Mouse (Mus musculus): Measurements from ENCODE around the gene Mrm2. TPM values are rescaled to one million over a fixed set of nuclear protein-coding genes. Genes with fewer than 3 reads are reported as not detected.

The Mrm2 gene
- total and polyA plus RNA-seq, 2 experiments from 2014 or later, result 17.8 to 19.5 TPM

GRCm38 (mm10) chr5:140321756-140322575 is 9.7 kb downstream of the Mrm2 start:
- H3K27ac ChIP-seq (ENCODE audit: low read depth), result peak overlapping the region; percentile 86
- no peaks in the 10 kb centered on the region for H3K9me3 ChIP-seq (replicated peaks; ENCODE audit: control insufficient read depth, low read length)
- peaks cover 3% of the 10 kb centered on the region; the same call in 1 of the 2 replicates for H3K4me1 ChIP-seq (ENCODE audit: control insufficient read depth, insufficient read depth)
- under 1% methylated on average over 17 of the region's 17 CpGs for WGBS
- TF ChIP-seq CTCF (IDR thresholded peaks at IDR 0.05; ENCODE audit: low read depth) (no peak), EP300 (IDR thresholded peaks at IDR 0.05; ENCODE audit: low read depth) (no peak; the same call in 1 of the 2 replicates)
- H3K9ac ChIP-seq (replicated peaks; ENCODE audit: low read depth, low read length), result peak overlapping the region; percentile 82
- no peaks in the 10 kb centered on the region for H3K27me3 ChIP-seq (ENCODE audit: control insufficient read depth, insufficient read depth, low read length)
- peak overlapping the region; percentile 87 for H3K4me2 ChIP-seq (ENCODE audit: low read depth, low read length)
- H3K36me3 ChIP-seq (replicated peaks; ENCODE audit: control insufficient read depth, insufficient read depth, low read length), result peaks cover 3% of the 10 kb centered on the region; the same call in 1 of the 2 replicates
- DNase-seq (ENCODE audit: low spot score), result peak; percentile 44
- peak overlapping the region; percentile 64 for H3K4me3 ChIP-seq (ENCODE audit: low read depth, low read length)
- 0 out of 2 replicates have a peak, but pooled peaks have one; percentile 3 for ATAC-seq (ENCODE audit: insufficient read depth, low read depth)

- WGBS, result under 1% methylated on average over 57 of the region's 60 CpGs
Measured at GRCm38 (mm10) chr5:140321042-140321755, 10.5 kb downstream of the Mrm2 start, which contains the start of the genes Mad1l1 and Nudt1. TSS of gene Mad1l1 (minus strand) at chr5:140321552. TSS of gene Nudt1 (plus strand) at chr5:140321656.

GRCm38 (mm10) chr5:140316716-140317115 is 15.0 kb downstream of the Mrm2 start:
- H3K4me3 ChIP-seq (ENCODE audit: low read depth, low read length), result no peak overlapping the region
- no peak overlapping the region for H3K9ac ChIP-seq (replicated peaks; ENCODE audit: low read depth, low read length)
- no peaks in the 10 kb centered on the region for H3K27me3 ChIP-seq (ENCODE audit: control insufficient read depth, insufficient read depth, low read length)
- no peak overlapping the region for H3K4me2 ChIP-seq (ENCODE audit: low read depth, low read length)
- no peak for TF ChIP-seq CTCF (IDR thresholded peaks at IDR 0.05; ENCODE audit: low read depth)
- no peak for TF ChIP-seq EP300 (IDR thresholded peaks at IDR 0.05; ENCODE audit: low read depth)
- WGBS, result 68% methylated on average over 3 of the region's 3 CpGs
- H3K27ac ChIP-seq (ENCODE audit: low read depth), result no peak overlapping the region
- no peak for ATAC-seq (ENCODE audit: insufficient read depth, low read depth)
- H3K9me3 ChIP-seq (replicated peaks; ENCODE audit: control insufficient read depth, low read length), result no peaks in the 10 kb centered on the region
- H3K36me3 ChIP-seq (replicated peaks; ENCODE audit: control insufficient read depth, insufficient read depth, low read length), result peaks cover 25% of the 10 kb centered on the region; the same call in 1 of the 2 replicates
- no peak for DNase-seq (ENCODE audit: low spot score)
- H3K4me1 ChIP-seq (ENCODE audit: control insufficient read depth, insufficient read depth), result peaks cover 3% of the 10 kb centered on the region; the same call in 1 of the 2 replicates

More at GRCm38 (mm10) chr5:140321042-140321755, 10.5 kb downstream of the Mrm2 start, which contains the start of the genes Mad1l1 and Nudt1:
- H3K27ac ChIP-seq (ENCODE audit: low read depth), result peak within 1 kb of the TSS; percentile 86
- H3K9ac ChIP-seq (replicated peaks; ENCODE audit: low read depth, low read length), result peak within 1 kb of the TSS; percentile 82
- H3K27me3 ChIP-seq (ENCODE audit: control insufficient read depth, insufficient read depth, low read length), result no peaks in the 10 kb centered on the region
- DNase-seq (ENCODE audit: low spot score), result peak; percentile 94
- peak; percentile 98 for TF ChIP-seq EP300 (IDR thresholded peaks at IDR 0.05; ENCODE audit: low read depth)
- TF ChIP-seq CTCF (IDR thresholded peaks at IDR 0.05; ENCODE audit: low read depth), result no peak; the same call in 1 of the 2 replicates
- H3K4me3 ChIP-seq (ENCODE audit: low read depth, low read length), result peak within 1 kb of the TSS; percentile 64
- H3K36me3 ChIP-seq (replicated peaks; ENCODE audit: control insufficient read depth, insufficient read depth, low read length), result no peaks in the 10 kb centered on the region
- H3K4me1 ChIP-seq (ENCODE audit: control insufficient read depth, insufficient read depth), result peaks cover 3% of the 10 kb centered on the region; the same call in 1 of the 2 replicates
- H3K4me2 ChIP-seq (ENCODE audit: low read depth, low read length), result peak within 1 kb of the TSS; percentile 87
- H3K9me3 ChIP-seq (replicated peaks; ENCODE audit: control insufficient read depth, low read length), result no peaks in the 10 kb centered on the region
- peak; percentile 93 for ATAC-seq (ENCODE audit: insufficient read depth, low read depth)

- Histone ChIP-seq H3K4me2 (ENCODE audit: low read depth, low read length) (no peak overlapping the region), H3K4me1 (ENCODE audit: control insufficient read depth, insufficient read depth) (peaks cover 26% of the 10 kb centered on the region), H3K4me3 (ENCODE audit: low read depth, low read length) (no peak overlapping the region), H3K27ac (ENCODE audit: low read depth) (peak overlapping the region; percentile 16; the same call in 1 of the 2 replicates), H3K9me3 (replicated peaks; ENCODE audit: control insufficient read depth, low read length) (no peaks in the 10 kb centered on the region), H3K9ac (replicated peaks; ENCODE audit: low read depth, low read length) (no peak overlapping the region), H3K36me3 (replicated peaks; ENCODE audit: control insufficient read depth, insufficient read depth, low read length) (peaks cover 39% of the 10 kb centered on the region), H3K27me3 (ENCODE audit: control insufficient read depth, insufficient read depth, low read length) (no peaks in the 10 kb centered on the region)
- 49% methylated on average over 14 of the region's 14 CpGs for WGBS
- TF ChIP-seq EP300 (IDR thresholded peaks at IDR 0.05; ENCODE audit: low read depth) (no peak), CTCF (IDR thresholded peaks at IDR 0.05; ENCODE audit: low read depth) (no peak)
- DNase-seq (ENCODE audit: low spot score) (peak; percentile 52), ATAC-seq (ENCODE audit: insufficient read depth, low read depth) (peak; percentile 17; the same call in 1 of the 2 replicates)
Measured at GRCm38 (mm10) chr5:140307602-140308001, 24.1 kb downstream of the Mrm2 start.

GRCm38 (mm10) chr5:140306016-140306415 is 25.7 kb downstream of the Mrm2 start:
- peak; percentile 76 for DNase-seq (ENCODE audit: low spot score)
- no peak for TF ChIP-seq EP300 (IDR thresholded peaks at IDR 0.05; ENCODE audit: low read depth)
- peak; percentile 52 for TF ChIP-seq CTCF (IDR thresholded peaks at IDR 0.05; ENCODE audit: low read depth)
- peaks cover 47% of the 10 kb centered on the region for H3K36me3 ChIP-seq (replicated peaks; ENCODE audit: control insufficient read depth, insufficient read depth, low read length)
- ATAC-seq (ENCODE audit: insufficient read depth, low read depth), result peak; percentile 90
- no peak overlapping the region for H3K9ac ChIP-seq (replicated peaks; ENCODE audit: low read depth, low read length)
- H3K4me1 ChIP-seq (ENCODE audit: control insufficient read depth, insufficient read depth), result peaks cover 26% of the 10 kb centered on the region
- no peaks in the 10 kb centered on the region for H3K27me3 ChIP-seq (ENCODE audit: control insufficient read depth, insufficient read depth, low read length)
- H3K9me3 ChIP-seq (replicated peaks; ENCODE audit: control insufficient read depth, low read length), result no peaks in the 10 kb centered on the region
- no peak overlapping the region for H3K4me3 ChIP-seq (ENCODE audit: low read depth, low read length)
- WGBS, result 52% methylated on average over 8 of the region's 8 CpGs
- H3K27ac ChIP-seq (ENCODE audit: low read depth), result peak overlapping the region; percentile 90
- H3K4me2 ChIP-seq (ENCODE audit: low read depth, low read length), result no peak overlapping the region
